Mouse (Mus musculus): ENCODE measurements around the gene Kcnk15.

DNA sequence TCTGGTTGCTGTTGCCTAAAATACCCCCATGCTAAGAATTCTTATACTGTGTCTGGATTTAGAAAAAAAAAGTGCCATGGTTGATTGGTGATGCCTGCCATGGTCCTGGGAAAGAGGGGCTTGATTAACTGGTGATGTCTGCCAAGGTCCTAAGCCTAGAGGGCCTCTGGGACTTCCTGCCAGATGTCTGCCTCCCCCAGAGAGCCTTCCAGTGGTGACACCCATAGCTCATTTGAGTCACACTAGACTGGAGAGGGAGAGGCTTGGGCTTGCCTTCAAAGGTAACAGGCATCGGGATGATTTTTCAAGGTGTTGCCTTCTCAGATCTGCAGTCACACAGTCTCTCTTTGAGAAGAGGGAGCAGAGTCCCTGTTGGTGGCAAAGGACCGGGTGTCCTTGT lies 41.7 kb downstream of the Kcnk15 start:
- no peak for TF ChIP-seq POLR2A (IDR thresholded peaks at IDR 0.05; ENCODE audit: insufficient read depth, low read depth, low read length)
- TF ChIP-seq CTCF (IDR thresholded peaks at IDR 0.05; ENCODE audit: insufficient read depth, low read depth, low read length) = no peak
